Mouse (Mus musculus) forebrain, postnatal 0 days (tissue): Measurements from ENCODE around the gene Rrnad1. TPM values are rescaled to one million over a fixed set of nuclear protein-coding genes. Genes with fewer than 3 reads are reported as not detected.

ENCODE experiments used
- ATAC-seq: fragments of 200-750 bp; cut with Nextera tagmentation; 2 replicates; pipeline ENCODE4 v1.8.0; 2017; ENCODE audit warnings: mild to moderate bottlenecking, moderate library complexity
- DNase-seq: peaks from one replicate; pipeline ENCODE4 v3.0.0-alpha.2; 2015
- H3K27ac ChIP-seq: fragments of 300-500 bp; sonication (generic); 2 replicates; pipeline ENCODE4 v1.5.1; 2014; ENCODE audit warnings: low read depth, mild to moderate bottlenecking, antibody characterized with exemption, low read length, moderate library complexity, mixed read lengths
- H3K27me3 ChIP-seq: fragments of 300-500 bp; sonication (generic); 2 replicates; pipeline ENCODE4 v1.6.1; 2014; ENCODE audit warnings: mild to moderate bottlenecking, low read length, mixed read lengths; ENCODE audit not compliant: insufficient read depth
- H3K36me3 ChIP-seq: fragments of 300-500 bp; sonication (generic); 2 replicates; pipeline ENCODE4 v1.6.1; 2014; ENCODE audit warnings: mild to moderate bottlenecking, moderate library complexity; ENCODE audit not compliant: insufficient read depth
- H3K4me1 ChIP-seq: fragments of 300-500 bp; sonication (generic); 2 replicates; pipeline ENCODE4 v1.6.1; 2014; ENCODE audit warnings: antibody characterized with exemption; ENCODE audit not compliant: insufficient read depth
- H3K4me2 ChIP-seq: fragments of 300-500 bp; sonication (generic); 2 replicates; pipeline ENCODE4 v1.6.1; 2014; ENCODE audit warnings: low read depth, mild to moderate bottlenecking, moderate library complexity
- H3K4me3 ChIP-seq: fragments of 300-500 bp; sonication (generic); 2 replicates; pipeline ENCODE4 v1.5.1; 2014; ENCODE audit warnings: low read depth, low read length, mixed read lengths
- H3K9ac ChIP-seq: fragments of 300-500 bp; sonication (generic); 2 replicates; pipeline ENCODE4 v1.6.1; 2014; ENCODE audit warnings: mild to moderate bottlenecking
- H3K9me3 ChIP-seq: fragments of 300-500 bp; sonication (generic); 2 replicates; pipeline ENCODE4 v1.6.1; 2016; ENCODE audit warnings: low read length
- CTCF ChIP-seq: sonication (generic); IDR thresholded peaks from 2 replicates; pipeline ENCODE4 v1.5.1; 2016; ENCODE audit warnings: antibody characterized with exemption, control low read depth, low read depth
- WGBS: fragments of 180-500 bp; shearing (Covaris S2); extraction: QIAGEN DNeasy Blood & Tissue Kit; methylation state at CpG from one replicate; pipeline ENCODE4 v1.1.7; 2014; 5-methylcytosine and 5-hydroxymethylcytosine counted together
- polyA plus RNA-seq: library from polyadenylated mRNA; unstranded; fragments of >200 nt; fragmentation: Nextera tagmentation; extraction: Ambion mirVana; gene quantifications from 2 replicates; pipeline ENCODE4 v1.2.1, GENCODE M21; 2015
- total RNA-seq: library from RNA; depleted of rRNA; stranded (reverse); fragments of >200 nt; gene quantifications from 2 replicates; pipeline ENCODE4 v1.2.3, GENCODE M21; 2014

Rrnad1 gene
- total and polyA plus RNA-seq, 2 experiments from 2014 or later = 15.6 to 31.8 TPM

DNA sequence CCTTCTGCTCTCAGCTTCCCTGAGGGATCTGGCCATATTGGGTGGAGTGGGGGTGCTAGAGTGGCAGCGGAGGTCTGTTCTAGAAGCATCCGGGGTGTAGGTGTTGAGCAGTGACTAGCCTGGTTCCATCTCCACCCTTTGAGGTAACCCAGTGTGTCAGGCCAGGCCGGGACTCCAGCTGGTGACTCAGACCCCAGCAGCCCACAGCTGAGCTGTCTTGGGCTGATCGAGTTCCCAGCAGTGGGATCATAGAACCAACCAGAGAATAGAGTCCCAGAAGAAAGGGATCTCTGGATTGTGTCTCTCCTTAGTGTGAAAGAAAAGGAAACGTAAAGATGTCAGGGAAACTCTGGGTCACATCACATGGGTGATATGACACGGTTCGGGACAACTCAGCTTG is 28.9 kb upstream of the Rrnad1 start:
- no peak for DNase-seq
- Histone ChIP-seq H3K4me1 (peaks cover 7% of the 10 kb centered on the region; the same call in 1 of the 2 replicates), H3K27me3 (no peaks in the 10 kb centered on the region), H3K36me3 (no peaks in the 10 kb centered on the region), H3K9ac (no peak overlapping the region), H3K4me3 (no peak overlapping the region), H3K4me2 (no peak overlapping the region), H3K9me3 (no peaks in the 10 kb centered on the region), H3K27ac (no peak overlapping the region)
- no peak for ATAC-seq
- WGBS = 75% methylated on average over 7 of the region's 7 CpGs
- no peak for TF ChIP-seq CTCF

GRCm38 (mm10) chr3:87958967-87959366 is 28.4 kb upstream of the Rrnad1 start:
- peaks cover 7% of the 10 kb centered on the region; the same call in 1 of the 2 replicates for H3K4me1 ChIP-seq
- no peak overlapping the region for H3K9ac ChIP-seq
- TF ChIP-seq CTCF = no peak
- H3K36me3 ChIP-seq = no peaks in the 10 kb centered on the region
- no peaks in the 10 kb centered on the region for H3K27me3 ChIP-seq
- no peaks in the 10 kb centered on the region for H3K9me3 ChIP-seq
- WGBS = 17% methylated on average over 1 of the region's 1 CpGs
- H3K4me2 ChIP-seq = no peak overlapping the region
- no peak overlapping the region for H3K27ac ChIP-seq
- no peak for DNase-seq
- ATAC-seq = no peak
- no peak overlapping the region for H3K4me3 ChIP-seq

DNA sequence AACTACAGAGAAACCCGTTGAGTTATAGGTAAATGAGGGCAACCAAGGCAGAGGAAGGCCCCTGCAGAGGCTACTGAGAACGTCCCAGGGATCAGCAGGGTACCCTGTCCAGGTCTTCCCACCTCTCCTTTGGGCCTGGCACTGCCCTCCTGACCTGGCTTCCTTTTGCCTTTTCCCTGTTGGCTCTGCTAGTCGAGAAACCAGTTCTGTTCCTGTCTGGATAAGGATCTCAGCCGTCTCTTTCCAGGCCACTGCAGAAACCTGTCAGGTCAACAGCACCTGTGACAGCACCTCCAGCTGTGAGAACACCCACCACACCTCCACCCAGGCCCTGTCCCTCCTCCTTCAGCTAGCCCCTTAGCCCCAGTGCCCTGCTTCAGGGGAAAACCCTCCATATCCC is 28.0 kb upstream of the Rrnad1 start:
- no peak overlapping the region for H3K27ac ChIP-seq
- no peak for ATAC-seq
- H3K27me3 ChIP-seq = no peaks in the 10 kb centered on the region
- DNase-seq = no peak
- H3K9me3 ChIP-seq = no peaks in the 10 kb centered on the region
- no peak overlapping the region for H3K4me3 ChIP-seq
- H3K36me3 ChIP-seq = no peaks in the 10 kb centered on the region
- no peak overlapping the region for H3K4me2 ChIP-seq
- TF ChIP-seq CTCF = no peak
- peaks cover 7% of the 10 kb centered on the region; the same call in 1 of the 2 replicates for H3K4me1 ChIP-seq
- H3K9ac ChIP-seq = no peak overlapping the region
- 38% methylated on average over 4 of the region's 4 CpGs for WGBS

DNA sequence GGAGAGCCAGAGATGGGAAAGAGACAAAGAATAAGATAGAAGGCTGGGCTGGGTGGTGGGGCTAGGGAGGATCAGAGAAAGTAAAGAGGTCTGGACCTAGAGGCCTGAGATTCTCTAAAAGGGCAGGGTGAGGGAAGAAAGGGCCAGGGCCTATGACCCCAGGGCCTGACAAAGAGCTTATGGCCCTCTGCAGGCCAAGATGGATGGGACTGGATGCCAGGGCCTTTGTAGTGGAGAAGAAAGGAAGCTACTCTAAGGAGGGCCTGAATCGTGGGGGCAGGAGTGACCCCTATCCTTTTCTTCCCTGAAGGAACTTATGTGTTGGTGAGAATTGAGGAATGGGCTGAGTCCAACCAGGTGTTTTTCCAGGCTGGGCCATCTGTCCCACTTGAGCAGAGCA is 27.5 kb upstream of the Rrnad1 start:
- Histone ChIP-seq H3K9ac (no peak overlapping the region), H3K27me3 (no peaks in the 10 kb centered on the region), H3K9me3 (no peaks in the 10 kb centered on the region), H3K4me3 (no peak overlapping the region), H3K36me3 (no peaks in the 10 kb centered on the region), H3K27ac (no peak overlapping the region), H3K4me2 (no peak overlapping the region), H3K4me1 (peaks cover 7% of the 10 kb centered on the region; the same call in 1 of the 2 replicates)
- ATAC-seq = no peak
- WGBS = 7% methylated on average over 1 of the region's 1 CpGs
- no peak for TF ChIP-seq CTCF
- no peak for DNase-seq

DNA sequence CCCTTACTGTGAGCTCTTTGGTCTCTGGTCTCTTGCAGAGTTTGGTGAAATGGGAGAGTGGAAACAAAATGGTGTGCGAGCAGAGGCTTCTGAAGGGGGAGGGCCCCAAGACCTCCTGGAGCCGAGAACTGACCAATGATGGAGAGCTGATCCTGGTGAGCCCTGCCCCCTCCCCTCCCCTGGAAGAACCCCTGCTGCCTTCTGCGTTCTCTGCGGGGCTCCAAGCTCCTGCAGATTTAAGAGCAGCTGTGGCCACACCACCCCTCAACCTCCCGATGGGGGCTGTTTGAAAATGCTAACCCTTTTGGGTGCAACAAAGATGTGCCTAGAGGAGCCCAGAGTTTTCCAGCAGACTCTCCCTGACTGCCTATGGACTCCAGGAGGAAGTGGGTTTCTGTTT is 21.9 kb upstream of the Rrnad1 start:
- 9% methylated on average over 5 of the region's 5 CpGs for WGBS
- no peak for TF ChIP-seq CTCF
- Histone ChIP-seq H3K9ac (no peak overlapping the region), H3K36me3 (no peaks in the 10 kb centered on the region), H3K9me3 (no peaks in the 10 kb centered on the region), H3K4me2 (no peak overlapping the region), H3K4me3 (no peak overlapping the region), H3K27ac (no peak overlapping the region), H3K4me1 (peaks cover under 1% of the 10 kb centered on the region; the same call in 1 of the 2 replicates), H3K27me3 (peaks cover 10% of the 10 kb centered on the region; the same call in 1 of the 2 replicates)
- ATAC-seq (peak; percentile 4; the same call in 1 of the 2 replicates), DNase-seq (no peak)

GRCm38 (mm10) chr3:87951946-87952345 is 21.4 kb upstream of the Rrnad1 start:
- H3K4me1 ChIP-seq = peaks cover 4% of the 10 kb centered on the region; the same call in 1 of the 2 replicates
- no peaks in the 10 kb centered on the region for H3K9me3 ChIP-seq
- no peak for ATAC-seq
- 36% methylated on average over 12 of the region's 12 CpGs for WGBS
- no peak overlapping the region for H3K4me3 ChIP-seq
- no peak overlapping the region for H3K4me2 ChIP-seq
- H3K36me3 ChIP-seq = no peaks in the 10 kb centered on the region
- DNase-seq = no peak
- H3K27me3 ChIP-seq = peaks cover 10% of the 10 kb centered on the region; the same call in 1 of the 2 replicates
- TF ChIP-seq CTCF = no peak
- no peak overlapping the region for H3K9ac ChIP-seq
- no peak overlapping the region for H3K27ac ChIP-seq

- Histone ChIP-seq H3K36me3 (no peaks in the 10 kb centered on the region), H3K9ac (0 out of 2 replicates have a peak overlapping the region, but pooled peaks have one; percentile 6), H3K4me2 (no peak overlapping the region), H3K9me3 (no peaks in the 10 kb centered on the region), H3K27me3 (peaks cover 10% of the 10 kb centered on the region; the same call in 1 of the 2 replicates), H3K27ac (no peak overlapping the region), H3K4me3 (no peak overlapping the region), H3K4me1 (peaks cover 4% of the 10 kb centered on the region; the same call in 1 of the 2 replicates)
- 0 out of 2 replicates have a peak, but pooled peaks have one; percentile 20 for ATAC-seq
- DNase-seq = no peak
- TF ChIP-seq CTCF = no peak
- WGBS = 20% methylated on average over 13 of the region's 13 CpGs
Observed at GRCm38 (mm10) chr3:87949955-87950515, 19.5 kb upstream of the Rrnad1 start.
